Mouse (Mus musculus): ENCODE measurements around the gene Tmem43. TPM values are rescaled to one million over a fixed set of nuclear protein-coding genes. Genes with fewer than 3 reads are reported as not detected.

The Tmem43 gene
- polyA plus RNA-seq, 2 experiments: 7.1 to 11.3 TPM

DNA sequence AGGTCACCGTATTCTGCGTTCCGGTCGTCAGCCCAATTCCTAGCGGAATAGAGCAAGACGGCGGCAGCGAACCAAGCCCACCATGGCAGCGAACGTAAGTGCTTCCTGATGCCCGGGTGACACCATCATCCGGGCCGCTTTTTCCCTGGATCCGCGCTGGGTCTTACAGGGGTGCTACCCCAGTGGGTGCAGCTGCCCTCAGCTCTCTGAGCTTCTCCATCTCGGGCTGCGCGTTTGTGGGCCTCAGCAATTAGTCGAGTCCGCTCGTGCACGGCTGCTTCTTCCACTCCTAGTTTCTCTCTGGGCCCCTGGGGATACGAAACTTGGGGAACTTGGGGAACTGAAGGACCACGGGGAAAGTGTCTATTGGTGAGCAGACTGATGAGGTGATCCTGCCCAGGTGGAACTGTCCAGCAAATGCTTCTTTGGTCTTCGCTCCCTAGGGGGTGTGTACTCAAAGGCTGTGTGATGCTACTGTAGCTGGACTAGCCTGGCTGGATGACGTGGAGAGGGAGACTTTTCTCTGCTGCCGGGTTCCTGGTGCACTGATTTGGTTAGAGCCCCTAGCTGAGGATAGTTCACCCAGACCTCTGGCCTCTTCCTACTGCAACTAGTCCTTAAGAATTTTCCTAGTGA, 420 bp downstream of the Tmem43 start:
- Histone ChIP-seq H3K9ac (replicated peaks) (peak overlapping the region; percentile 53), H3K9me3 (ENCODE audit: control insufficient read depth, low read length) (no peaks in the 10 kb centered on the region), H3K27ac (no peak overlapping the region), H3K4me1 (replicated peaks; ENCODE audit: control insufficient read depth in 2 of 2, insufficient read depth in 2 of 2, low read length in 1 of 2) (peaks cover 3 to 17% of the 10 kb centered on the region in 2 experiments; a peak in 3 of 4 replicates), H3K4me2 (ENCODE audit: low read depth) (peak overlapping the region; percentile 81), H3K4me3 (ENCODE audit: insufficient read depth in 1 of 2, low read depth in 2 of 2, low read length in 2 of 2) (peak overlapping the region; percentile 76 to 87), H3K27me3 (ENCODE audit: control insufficient read depth, insufficient read depth, low read length) (no peaks in the 10 kb centered on the region), H3K36me3 (replicated peaks; ENCODE audit: control insufficient read depth, insufficient read depth, low read depth) (peaks cover 6% of the 10 kb centered on the region; the same call in 1 of the 2 replicates)
- peak in 2 of 3 experiments; percentile 17 to 24 for DNase-seq (ENCODE audit: low read depth in 3 of 3, low spot score in 3 of 3)
- no peak for TF ChIP-seq EP300 (IDR thresholded peaks at IDR 0.05; ENCODE audit: low read depth)
- no peak for TF ChIP-seq CTCF (IDR thresholded peaks at IDR 0.05; ENCODE audit: low read depth)
- ATAC-seq (ENCODE audit: insufficient read depth): peak; percentile 24
- under 1% methylated on average over 27 of the region's 27 CpGs for WGBS (ENCODE audit: insufficient replicate concordance)

DNA sequence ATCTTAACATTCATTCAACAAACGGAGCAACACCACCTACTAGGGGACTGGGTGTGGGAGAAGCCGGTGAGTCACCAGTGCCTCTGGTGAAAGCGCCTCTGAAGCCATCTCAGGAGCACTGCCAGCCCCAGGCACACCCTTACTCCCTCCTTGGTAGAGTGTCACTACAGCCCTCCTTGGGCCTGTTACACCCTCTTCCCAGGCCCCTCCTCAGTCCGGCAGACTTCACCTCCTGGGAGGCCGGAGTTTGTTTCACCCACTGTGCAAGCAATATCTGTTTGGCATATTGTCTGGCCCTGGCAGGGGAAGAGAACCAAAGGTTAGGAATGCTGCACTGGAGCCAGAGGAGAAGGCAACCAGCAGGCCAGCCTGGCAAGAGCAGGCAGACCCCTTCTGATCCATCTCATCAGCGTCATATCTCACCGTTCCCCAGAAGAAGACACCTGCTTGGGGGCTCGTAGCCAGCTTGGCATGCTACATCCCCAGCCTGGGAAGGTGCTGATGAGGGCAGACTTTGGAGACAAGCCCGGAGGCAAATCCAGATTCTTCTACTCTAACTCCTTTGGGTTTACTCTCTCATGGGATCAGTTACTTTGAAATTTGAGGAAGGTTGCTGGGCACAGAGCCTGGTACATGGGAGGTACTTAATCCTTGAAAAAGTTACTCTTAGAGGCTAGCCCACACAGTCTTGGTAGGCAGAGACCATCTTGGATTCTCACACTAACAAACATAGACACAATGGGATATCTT, 1.1 kb downstream of the Tmem43 start:
- Histone ChIP-seq H3K4me3 (ENCODE audit: insufficient read depth in 1 of 2, low read depth in 2 of 2, low read length in 2 of 2) (peak overlapping the region; percentile 76 to 87), H3K9ac (replicated peaks) (peak overlapping the region; percentile 53), H3K4me2 (ENCODE audit: low read depth) (peak overlapping the region; percentile 81), H3K27me3 (ENCODE audit: control insufficient read depth, insufficient read depth, low read length) (no peaks in the 10 kb centered on the region), H3K27ac (no peak overlapping the region), H3K36me3 (replicated peaks; ENCODE audit: control insufficient read depth, insufficient read depth, low read depth) (peaks cover 9% of the 10 kb centered on the region), H3K9me3 (ENCODE audit: control insufficient read depth, low read length) (no peaks in the 10 kb centered on the region), H3K4me1 (replicated peaks; ENCODE audit: control insufficient read depth in 2 of 2, insufficient read depth in 2 of 2, low read length in 1 of 2) (peaks cover 3 to 17% of the 10 kb centered on the region in 2 experiments; a peak in 3 of 4 replicates)
- no peak for DNase-seq (ENCODE audit: low read depth in 3 of 3, low spot score in 3 of 3)
- no peak for TF ChIP-seq EP300 (IDR thresholded peaks at IDR 0.05; ENCODE audit: low read depth)
- TF ChIP-seq CTCF (IDR thresholded peaks at IDR 0.05; ENCODE audit: low read depth): no peak
- no peak for ATAC-seq (ENCODE audit: insufficient read depth)
- 63% methylated on average over 9 of the region's 9 CpGs for WGBS (ENCODE audit: insufficient replicate concordance)

DNA sequence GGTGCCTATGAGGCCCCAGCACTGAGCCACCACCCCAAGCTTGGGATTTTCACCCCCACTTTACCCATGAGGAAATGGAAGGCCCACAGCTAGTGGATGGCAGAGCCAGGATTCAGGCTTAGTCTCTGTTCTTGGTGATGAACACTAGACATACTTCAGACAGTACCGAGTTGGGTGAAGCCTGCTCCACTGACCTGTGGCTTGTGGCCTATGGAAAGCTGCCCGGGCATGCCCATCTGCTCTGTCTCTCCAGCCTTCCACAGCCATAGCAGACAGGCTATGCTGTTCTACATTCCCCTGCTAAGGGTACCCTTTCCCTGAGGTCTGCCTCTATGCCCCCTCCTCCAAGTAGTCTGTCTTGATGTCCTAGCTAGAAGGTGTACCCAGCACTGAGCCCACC, 3.0 kb downstream of the Tmem43 start:
- H3K4me2 ChIP-seq (ENCODE audit: low read depth): no peak overlapping the region
- WGBS (ENCODE audit: insufficient replicate concordance): 85% methylated on average over 2 of the region's 2 CpGs
- TF ChIP-seq CTCF (IDR thresholded peaks at IDR 0.05; ENCODE audit: low read depth) (no peak), EP300 (IDR thresholded peaks at IDR 0.05; ENCODE audit: low read depth) (no peak)
- H3K4me1 ChIP-seq (replicated peaks; ENCODE audit: control insufficient read depth in 2 of 2, insufficient read depth in 2 of 2, low read length in 1 of 2): peaks cover 3 to 16% of the 10 kb centered on the region in 2 experiments; a peak in 3 of 4 replicates
- H3K9ac ChIP-seq (replicated peaks): no peak overlapping the region
- no peaks in the 10 kb centered on the region for H3K27me3 ChIP-seq (ENCODE audit: control insufficient read depth, insufficient read depth, low read length)
- no peak overlapping the region for H3K4me3 ChIP-seq (ENCODE audit: insufficient read depth in 1 of 2, low read depth in 2 of 2, low read length in 2 of 2)
- no peak for DNase-seq (ENCODE audit: low read depth in 3 of 3, low spot score in 3 of 3)
- no peak for ATAC-seq (ENCODE audit: insufficient read depth)
- H3K9me3 ChIP-seq (ENCODE audit: control insufficient read depth, low read length): no peaks in the 10 kb centered on the region
- no peak overlapping the region for H3K27ac ChIP-seq
- H3K36me3 ChIP-seq (replicated peaks; ENCODE audit: control insufficient read depth, insufficient read depth, low read depth): peaks cover 9% of the 10 kb centered on the region

DNA sequence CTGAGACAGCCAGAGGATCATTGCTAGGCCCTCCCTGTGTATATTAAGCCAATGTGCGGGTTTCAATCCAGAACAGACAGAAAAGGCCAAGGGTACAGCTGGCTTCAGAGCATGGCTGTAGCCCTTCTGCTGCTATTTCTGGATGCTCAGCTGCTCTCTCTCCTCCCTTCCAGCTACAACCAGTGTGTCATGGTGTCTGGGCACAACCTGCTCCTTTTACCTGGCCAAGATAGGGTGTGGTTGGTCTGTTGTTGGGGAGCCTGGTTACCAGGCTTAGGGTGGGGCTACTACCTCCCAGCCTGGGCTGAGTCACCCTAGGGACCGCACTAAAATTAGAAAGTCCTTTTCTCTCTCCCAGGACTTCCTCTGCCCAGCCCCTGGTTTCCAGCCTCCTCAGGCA, 9.9 kb downstream of the Tmem43 start:
- H3K9ac ChIP-seq (replicated peaks): no peak overlapping the region
- no peaks in the 10 kb centered on the region for H3K4me1 ChIP-seq (replicated peaks; ENCODE audit: control insufficient read depth in 2 of 2, insufficient read depth in 2 of 2, low read length in 1 of 2)
- ATAC-seq (ENCODE audit: insufficient read depth) (no peak), DNase-seq (ENCODE audit: low read depth in 3 of 3, low spot score in 3 of 3) (no peak)
- 67% methylated on average over 2 of the region's 2 CpGs for WGBS (ENCODE audit: insufficient replicate concordance)
- no peaks in the 10 kb centered on the region for H3K9me3 ChIP-seq (ENCODE audit: control insufficient read depth, low read length)
- no peaks in the 10 kb centered on the region for H3K27me3 ChIP-seq (ENCODE audit: control insufficient read depth, insufficient read depth, low read length)
- H3K36me3 ChIP-seq (replicated peaks; ENCODE audit: control insufficient read depth, insufficient read depth, low read depth): peaks cover 13% of the 10 kb centered on the region
- H3K4me2 ChIP-seq (ENCODE audit: low read depth): no peak overlapping the region
- H3K4me3 ChIP-seq (ENCODE audit: insufficient read depth in 1 of 2, low read depth in 2 of 2, low read length in 2 of 2): no peak overlapping the region
- H3K27ac ChIP-seq: no peak overlapping the region
- TF ChIP-seq CTCF (IDR thresholded peaks at IDR 0.05; ENCODE audit: low read depth) (no peak), EP300 (IDR thresholded peaks at IDR 0.05; ENCODE audit: low read depth) (no peak)
